ENCODE assay signal across 7 mouse cellular contexts in the genomic region with DNA sequence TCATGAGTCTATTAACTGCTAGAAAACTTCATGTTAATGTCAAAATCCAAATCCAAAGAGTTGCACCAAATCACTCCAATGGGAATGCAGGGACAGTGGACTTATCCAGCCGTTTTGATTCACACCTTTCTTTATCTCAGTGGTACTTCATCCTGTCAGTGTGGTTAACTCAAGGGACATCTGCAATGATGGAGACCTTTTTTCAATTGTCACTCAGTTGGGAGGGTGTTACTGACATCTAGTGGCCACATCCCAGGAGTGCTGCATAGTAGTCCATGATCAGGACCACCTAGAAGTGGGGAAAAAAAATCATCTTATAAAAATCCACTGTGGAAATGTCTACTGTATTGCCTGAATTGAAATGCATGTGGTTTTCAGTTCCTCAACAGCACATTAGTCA.
A peak's percentile ranks its signal among the peaks of the same experiment; 100 is the strongest.
DNase-seq lines count a peak whose midpoint lies in the region.

No protein-coding gene starts in this region.

- peak; percentile 18 to 27 for DNase-seq in left cerebral cortex, adult 18-20 months (ENCODE audit: low spot score in 2 of 2)
- no peak for DNase-seq in left cerebral cortex, postnatal 10 days (ENCODE audit: extremely low spot score in 1 of 2, low spot score in 2 of 2)
- peak; percentile 73 to 74 for DNase-seq in cerebellum, postnatal 14 days
- peak; percentile 60 for DNase-seq in layer of hippocampus, adult 11-12 months (ENCODE audit: low spot score)
- peak; percentile 76 for DNase-seq in retina, embryonic 14.5 days (ENCODE audit: low spot score)
- DNase-seq in thymus, postnatal 10 days (ENCODE audit: low spot score in 2 of 2), result no peak
- no peak for DNase-seq in heart, postnatal 25 days (ENCODE audit: low spot score)

- intact Hi-C loops in left cerebral cortex, postnatal 10 days (cut with DNase I), result loop anchor here (10.0 kb wide), 1 partner anchor 1790 kb away; no protein-coding TSS in a partner anchor
- intact Hi-C loops in heart, postnatal 25 days (cut with DNase I), result no loop called here

Comparison
In these comparisons a context has a peak if more than half of its experiments do, and no peak if none do; other contexts are left out.
1. DNase-seq: peak in left cerebral cortex, adult 18-20 months (2 of 2), cerebellum, postnatal 14 days (2 of 2), layer of hippocampus, adult 11-12 months (single experiment) and retina, embryonic 14.5 days (single experiment); none in left cerebral cortex, postnatal 10 days (0 of 2), thymus, postnatal 10 days (0 of 2) and heart, postnatal 25 days (single experiment).